Mouse (Mus musculus) limb, embryonic 12.5 days (tissue): ENCODE results near the gene Zcchc14. TPM values are rescaled to one million over a fixed set of nuclear protein-coding genes. Genes with fewer than 3 reads are reported as not detected.

Experiments used
- ATAC-seq: fragments of 200-750 bp; cut with Nextera tagmentation; 2 replicates; pipeline ENCODE4 v1.8.0; 2017; ENCODE audit warnings: low read depth, moderate TSS enrichment; ENCODE audit not compliant: insufficient number of reproducible peaks, insufficient read depth, low FRiP score, low TSS enrichment
- H3K27ac ChIP-seq: fragments of 300-500 bp; sonication (generic); 2 replicates; pipeline ENCODE4 v1.5.1; 2016; ENCODE audit warnings: mild to moderate bottlenecking, moderate library complexity
- H3K27me3 ChIP-seq: fragments of 300-500 bp; sonication (generic); 2 replicates; pipeline ENCODE4 v1.6.1; 2016; ENCODE audit warnings: mild to moderate bottlenecking, moderate library complexity
- H3K36me3 ChIP-seq: fragments of 300-500 bp; sonication (generic); 2 replicates; pipeline ENCODE4 v1.6.1; 2016; ENCODE audit warnings: mild to moderate bottlenecking, moderate library complexity
- H3K4me1 ChIP-seq: fragments of 300-500 bp; sonication (generic); replicated peaks from 2 replicates; pipeline ENCODE4 v1.6.1; 2016
- H3K4me2 ChIP-seq: fragments of 300-500 bp; sonication (generic); 2 replicates; pipeline ENCODE4 v1.6.1; 2016; ENCODE audit warnings: mild to moderate bottlenecking, moderate library complexity
- H3K4me3 ChIP-seq: fragments of 300-500 bp; sonication (generic); replicated peaks from 2 replicates; pipeline ENCODE4 v1.5.1; 2016; ENCODE audit warnings: mild to moderate bottlenecking
- H3K9ac ChIP-seq: fragments of 300-500 bp; sonication (generic); replicated peaks from 2 replicates; pipeline ENCODE4 v1.6.1; 2016; ENCODE audit warnings: mild to moderate bottlenecking, moderate library complexity
- H3K9me3 ChIP-seq: fragments of 300-500 bp; sonication (generic); 2 replicates; pipeline ENCODE4 v1.6.1; 2016; ENCODE audit warnings: mild to moderate bottlenecking, moderate library complexity
- WGBS: fragments of 180-500 bp; shearing (Covaris S2); methylation state at CpG from one replicate; pipeline ENCODE4 v1.1.7; 2016; 5-methylcytosine and 5-hydroxymethylcytosine counted together
- polyA plus RNA-seq: library from polyadenylated mRNA; unstranded; fragments of >200 nt; fragmentation: Nextera tagmentation; extraction: Ambion mirVana; gene quantifications from 2 replicates; pipeline ENCODE4 v1.2.1, GENCODE M21; 2016

Gene Zcchc14
- polyA plus RNA-seq, 1 experiment from 2014 or later = 22.1 TPM

DNA sequence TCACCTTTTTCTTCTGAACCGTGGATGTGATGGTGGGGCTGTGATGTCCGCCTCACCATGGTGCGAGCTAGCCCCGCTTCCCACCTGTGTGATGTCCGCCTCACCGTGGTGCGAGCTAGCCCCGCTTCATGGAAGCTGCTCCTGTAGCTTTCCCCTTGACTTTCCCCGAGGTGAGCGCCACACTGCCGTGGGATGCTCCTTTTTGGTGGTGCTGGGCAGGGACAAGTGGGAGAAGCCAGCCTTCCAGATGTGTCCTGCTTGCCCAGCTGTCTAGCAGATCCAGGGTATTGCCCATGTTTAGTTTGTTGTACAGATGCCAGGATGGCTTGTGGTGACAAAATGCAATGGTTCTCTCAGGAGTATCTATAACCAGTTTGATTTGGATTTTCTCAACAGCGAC lies 10.4 kb upstream of the Zcchc14 start:
- Histone ChIP-seq H3K4me3 (no peak overlapping the region), H3K27me3 (no peaks in the 10 kb centered on the region), H3K36me3 (no peaks in the 10 kb centered on the region), H3K4me2 (no peak overlapping the region), H3K9me3 (no peaks in the 10 kb centered on the region), H3K9ac (no peak overlapping the region), H3K27ac (no peak overlapping the region), H3K4me1 (peaks cover 14% of the 10 kb centered on the region)
- no peak for ATAC-seq
- 92% methylated on average over 12 of the region's 12 CpGs for whole genome bisulfite sequencing

DNA sequence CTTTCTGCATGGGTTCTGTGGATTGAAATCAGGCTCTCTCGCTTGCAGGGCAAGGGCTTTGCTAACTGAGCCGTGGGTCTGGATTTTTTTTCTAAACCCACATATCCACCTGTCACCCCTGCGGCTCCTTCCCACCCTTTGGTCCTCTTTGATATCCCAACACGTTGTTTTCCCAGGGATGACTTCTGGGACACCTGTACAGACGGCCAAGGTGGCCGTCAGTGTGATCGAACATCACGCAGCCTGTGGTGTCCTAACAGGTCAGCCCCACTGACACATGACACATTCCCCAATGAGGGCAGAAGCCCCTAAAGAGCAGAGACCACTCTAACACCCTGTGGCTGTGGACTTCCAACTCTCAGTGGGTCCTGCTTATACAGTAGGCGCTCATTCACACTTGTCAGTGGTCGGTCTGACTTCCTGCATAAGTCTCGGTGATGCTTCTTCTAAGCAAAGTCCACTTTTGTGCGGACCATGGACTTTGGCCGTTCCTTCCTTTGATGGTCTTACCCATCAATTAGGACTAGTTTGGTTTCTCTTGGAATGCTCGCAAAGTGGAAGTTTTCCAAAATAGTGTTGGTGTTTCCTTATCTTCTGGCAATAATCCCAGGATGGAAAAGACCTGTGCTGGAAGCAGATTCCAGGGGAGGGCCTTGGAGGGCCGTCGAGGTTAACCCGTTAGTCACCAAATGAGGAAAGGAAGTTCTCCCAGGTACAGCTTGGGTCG lies 9.1 kb upstream of the Zcchc14 start:
- no peak for ATAC-seq
- Histone ChIP-seq H3K9me3 (no peaks in the 10 kb centered on the region), H3K4me1 (peaks cover 14% of the 10 kb centered on the region), H3K27ac (no peak overlapping the region), H3K9ac (no peak overlapping the region), H3K27me3 (no peaks in the 10 kb centered on the region), H3K4me2 (no peak overlapping the region), H3K36me3 (no peaks in the 10 kb centered on the region), H3K4me3 (no peak overlapping the region)
- 80% methylated on average over 18 of the region's 18 CpGs for WGBS

DNA sequence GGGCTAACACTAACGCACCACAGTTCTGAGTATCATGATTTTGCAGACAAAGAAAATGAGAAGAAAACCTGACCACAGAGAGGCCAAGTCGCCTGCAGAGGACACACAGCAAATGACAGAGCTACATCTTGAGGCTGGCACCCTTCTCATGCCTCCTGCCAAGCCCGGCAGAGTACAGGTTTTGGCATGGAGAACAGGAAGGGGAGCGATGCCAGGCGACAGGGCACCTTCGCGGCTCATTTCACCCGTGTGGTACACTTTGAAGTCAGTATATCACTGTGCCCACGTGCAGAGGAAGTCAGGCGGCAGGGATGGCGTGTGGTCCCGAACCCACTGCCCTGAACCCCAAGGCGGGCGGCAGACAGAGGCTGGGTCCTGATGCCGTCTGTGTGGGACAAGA lies 7.9 kb upstream of the Zcchc14 start:
- 84% methylated on average over 15 of the region's 15 CpGs for WGBS
- H3K4me3 ChIP-seq = no peak overlapping the region

DNA sequence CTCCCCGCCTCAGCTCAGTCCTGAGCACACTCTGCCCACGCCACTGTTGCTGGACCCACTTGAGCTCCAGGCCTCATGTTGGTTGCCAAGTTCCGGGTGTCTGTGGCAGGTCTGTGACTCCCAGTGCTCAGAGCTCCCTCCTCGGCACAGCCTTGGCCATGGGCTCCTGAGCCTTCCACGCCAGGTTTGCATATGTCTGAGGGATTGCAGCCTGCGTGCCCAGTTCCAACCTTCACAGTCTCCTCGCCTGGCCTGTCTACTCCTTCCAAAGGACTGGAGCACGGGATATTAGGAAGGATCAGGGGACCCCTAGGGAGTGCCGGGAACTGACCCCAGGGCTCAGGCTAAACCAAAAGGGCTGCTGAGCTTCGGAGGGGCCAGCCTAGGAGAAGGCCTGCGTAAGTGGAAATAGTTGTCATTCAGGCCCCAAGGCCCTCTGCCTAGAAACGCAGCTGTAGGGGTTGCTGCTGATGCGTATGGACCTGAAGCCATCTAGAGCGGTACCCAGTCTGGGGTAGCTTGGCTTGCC lies 2.3 kb upstream of the Zcchc14 start:
- Histone ChIP-seq H3K9ac (no peak overlapping the region), H3K27ac (no peak overlapping the region), H3K4me3 (no peak overlapping the region), H3K36me3 (peaks cover 13% of the 10 kb centered on the region; the same call in 1 of the 2 replicates), H3K27me3 (no peaks in the 10 kb centered on the region), H3K4me2 (no peak overlapping the region), H3K9me3 (no peaks in the 10 kb centered on the region), H3K4me1 (peaks cover 27% of the 10 kb centered on the region)
- WGBS = 84% methylated on average over 14 of the region's 14 CpGs
- ATAC-seq = no peak

More for the DNA sequence above, 7.9 kb upstream of the Zcchc14 start:
- no peak overlapping the region for H3K4me2 ChIP-seq
- no peak overlapping the region for H3K9ac ChIP-seq
- H3K9me3 ChIP-seq = no peaks in the 10 kb centered on the region
- H3K36me3 ChIP-seq = no peaks in the 10 kb centered on the region
- H3K27me3 ChIP-seq = no peaks in the 10 kb centered on the region
- no peak overlapping the region for H3K27ac ChIP-seq
- H3K4me1 ChIP-seq = peaks cover 11% of the 10 kb centered on the region
- ATAC-seq = no peak

DNA sequence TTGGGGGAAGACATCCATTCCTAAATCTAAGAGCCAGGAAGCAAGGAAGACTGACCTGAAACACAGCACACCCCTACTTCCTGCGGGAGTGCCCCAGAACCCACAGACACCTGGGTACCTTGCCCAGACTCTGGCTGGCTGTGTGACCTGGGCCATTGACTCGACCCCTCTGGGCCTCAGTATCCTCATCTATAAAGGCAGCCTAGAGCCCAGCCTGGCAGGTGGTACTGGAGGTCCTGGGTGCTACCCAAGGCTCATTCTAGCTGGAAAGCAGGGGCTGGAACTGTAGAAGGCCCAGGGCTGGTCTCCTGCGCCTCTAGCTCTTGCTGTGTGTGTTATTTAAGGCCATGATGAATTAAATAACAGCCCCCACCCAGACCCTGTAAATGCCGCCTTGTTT lies 1.4 kb upstream of the Zcchc14 start:
- peak overlapping the region; percentile 97 for H3K4me2 ChIP-seq
- 80% methylated on average over 4 of the region's 4 CpGs for WGBS
- H3K9ac ChIP-seq = peak overlapping the region; percentile 76

DNA sequence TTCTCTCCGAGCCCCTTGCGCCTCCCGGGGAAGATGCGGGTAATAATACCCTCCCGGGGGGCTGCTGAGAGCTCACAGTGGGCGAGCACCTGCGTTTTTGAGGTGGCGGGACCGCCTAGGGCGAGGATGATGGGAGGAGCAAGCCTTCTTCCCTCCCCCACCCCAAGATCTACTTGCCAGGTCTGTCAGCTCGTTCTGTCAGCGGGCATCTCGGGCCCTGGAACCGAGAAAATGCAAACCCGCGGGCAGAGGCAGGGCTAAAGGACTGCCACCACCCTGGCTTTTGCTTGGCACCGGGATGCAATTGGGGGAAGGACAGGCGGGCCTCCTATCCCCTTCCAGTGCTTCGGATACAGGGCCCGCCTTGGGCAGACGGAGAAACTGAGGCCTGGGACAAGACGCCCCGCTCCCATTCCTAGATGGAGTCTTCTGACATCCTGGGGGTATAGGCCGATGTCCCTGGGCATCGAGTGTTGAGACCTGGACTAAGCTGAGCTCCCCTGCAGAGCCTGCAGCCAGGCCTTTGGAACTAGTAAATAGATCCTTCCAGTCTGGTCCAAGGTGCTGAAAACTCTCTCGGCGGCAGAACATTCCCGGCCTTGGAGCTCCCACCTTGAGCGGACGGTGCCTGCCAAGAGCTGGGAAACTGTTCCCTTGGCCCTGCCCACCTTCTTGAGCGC lies 779 bp upstream of the Zcchc14 start:
- Histone ChIP-seq H3K27ac (peak overlapping the region; percentile 95), H3K4me1 (peaks cover 37% of the 10 kb centered on the region), H3K4me3 (peak overlapping the region; percentile 90), H3K36me3 (peaks cover 21% of the 10 kb centered on the region; the same call in 1 of the 2 replicates), H3K9me3 (no peaks in the 10 kb centered on the region), H3K27me3 (no peaks in the 10 kb centered on the region), H3K4me2 (peak overlapping the region; percentile 97), H3K9ac (peak overlapping the region; percentile 76)
- 0 out of 2 replicates have a peak, but pooled peaks have one; percentile 0 for ATAC-seq
- 3% methylated on average over 31 of the region's 31 CpGs for WGBS

More for the DNA sequence above, 1.4 kb upstream of the Zcchc14 start:
- ATAC-seq = no peak
- Histone ChIP-seq H3K27ac (peak overlapping the region; percentile 95), H3K27me3 (no peaks in the 10 kb centered on the region), H3K4me1 (peaks cover 34% of the 10 kb centered on the region), H3K9me3 (no peaks in the 10 kb centered on the region), H3K4me3 (peak overlapping the region; percentile 90), H3K36me3 (peaks cover 20% of the 10 kb centered on the region; the same call in 1 of the 2 replicates)

DNA sequence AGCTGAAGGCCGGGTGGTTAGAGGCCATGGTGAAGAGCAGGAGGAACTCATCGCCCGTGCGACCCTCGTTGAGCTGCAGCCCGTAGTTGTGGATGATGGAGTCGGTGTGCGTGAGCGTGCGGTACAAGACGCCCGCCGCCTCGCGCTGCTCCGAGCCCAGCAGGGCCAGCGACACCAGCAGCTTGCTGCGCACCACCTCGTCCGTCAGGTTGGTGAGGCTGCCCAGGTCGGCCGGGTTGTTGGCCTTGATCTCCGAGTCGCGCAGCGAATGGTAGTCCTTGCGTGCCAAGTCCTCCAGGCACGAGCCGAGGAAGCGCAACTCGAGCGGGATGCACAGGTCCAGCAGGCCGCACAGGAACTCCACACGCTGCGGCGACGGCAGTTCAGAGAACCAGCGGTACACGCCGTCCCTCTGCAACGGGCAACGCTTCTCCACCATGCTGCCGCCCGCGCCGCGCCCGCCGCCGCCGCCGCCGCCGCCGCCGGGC lies 783 bp downstream of the Zcchc14 start:
- under 1% methylated on average over 56 of the region's 56 CpGs for WGBS
- H3K4me3 ChIP-seq = peak overlapping the region; percentile 90
- H3K27ac ChIP-seq = 0 out of 2 replicates have a peak overlapping the region, but pooled peaks have one; percentile 23
- H3K4me1 ChIP-seq = peaks cover 44% of the 10 kb centered on the region
- no peaks in the 10 kb centered on the region for H3K9me3 ChIP-seq
- H3K4me2 ChIP-seq = peak overlapping the region; percentile 100
- peak overlapping the region; percentile 79 for H3K9ac ChIP-seq
- H3K36me3 ChIP-seq = peaks cover 29% of the 10 kb centered on the region; the same call in 1 of the 2 replicates
- no peaks in the 10 kb centered on the region for H3K27me3 ChIP-seq
- no peak for ATAC-seq

DNA sequence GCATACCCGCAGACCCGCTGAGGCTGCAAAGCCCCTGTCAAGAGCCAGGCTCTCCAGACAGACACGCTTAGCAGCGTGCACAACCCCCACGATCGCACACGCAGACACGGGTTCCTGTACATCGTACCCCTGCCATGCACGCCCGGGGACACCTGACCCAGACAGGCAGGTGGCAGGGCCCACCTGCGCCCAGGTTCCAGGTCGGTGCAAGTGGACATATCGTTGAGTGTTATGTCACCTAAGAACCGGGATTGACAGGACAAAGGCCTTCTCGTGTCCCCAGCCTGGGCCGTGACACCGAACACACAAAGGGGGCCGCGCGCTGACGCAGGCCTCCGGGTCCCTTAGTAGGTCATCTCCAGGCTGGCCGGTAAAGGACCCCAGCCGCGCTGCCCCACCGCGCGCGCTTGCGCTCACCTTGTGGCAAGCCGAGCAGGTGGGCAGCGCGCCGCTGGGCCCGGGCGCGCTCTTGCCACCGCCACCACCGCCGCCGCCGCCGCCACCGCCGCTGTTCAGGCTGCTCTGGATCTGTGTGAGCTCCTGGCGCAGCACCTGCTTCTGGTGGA lies 1.3 kb downstream of the Zcchc14 start:
- Histone ChIP-seq H3K4me1 (peaks cover 44% of the 10 kb centered on the region), H3K27ac (no peak overlapping the region), H3K4me2 (peak overlapping the region; percentile 100), H3K4me3 (peak overlapping the region; percentile 90), H3K36me3 (peaks cover 29% of the 10 kb centered on the region; the same call in 1 of the 2 replicates), H3K9me3 (no peaks in the 10 kb centered on the region), H3K27me3 (no peaks in the 10 kb centered on the region), H3K9ac (peak overlapping the region; percentile 79)
- 15% methylated on average over 47 of the region's 47 CpGs for WGBS
- no peak for ATAC-seq

DNA sequence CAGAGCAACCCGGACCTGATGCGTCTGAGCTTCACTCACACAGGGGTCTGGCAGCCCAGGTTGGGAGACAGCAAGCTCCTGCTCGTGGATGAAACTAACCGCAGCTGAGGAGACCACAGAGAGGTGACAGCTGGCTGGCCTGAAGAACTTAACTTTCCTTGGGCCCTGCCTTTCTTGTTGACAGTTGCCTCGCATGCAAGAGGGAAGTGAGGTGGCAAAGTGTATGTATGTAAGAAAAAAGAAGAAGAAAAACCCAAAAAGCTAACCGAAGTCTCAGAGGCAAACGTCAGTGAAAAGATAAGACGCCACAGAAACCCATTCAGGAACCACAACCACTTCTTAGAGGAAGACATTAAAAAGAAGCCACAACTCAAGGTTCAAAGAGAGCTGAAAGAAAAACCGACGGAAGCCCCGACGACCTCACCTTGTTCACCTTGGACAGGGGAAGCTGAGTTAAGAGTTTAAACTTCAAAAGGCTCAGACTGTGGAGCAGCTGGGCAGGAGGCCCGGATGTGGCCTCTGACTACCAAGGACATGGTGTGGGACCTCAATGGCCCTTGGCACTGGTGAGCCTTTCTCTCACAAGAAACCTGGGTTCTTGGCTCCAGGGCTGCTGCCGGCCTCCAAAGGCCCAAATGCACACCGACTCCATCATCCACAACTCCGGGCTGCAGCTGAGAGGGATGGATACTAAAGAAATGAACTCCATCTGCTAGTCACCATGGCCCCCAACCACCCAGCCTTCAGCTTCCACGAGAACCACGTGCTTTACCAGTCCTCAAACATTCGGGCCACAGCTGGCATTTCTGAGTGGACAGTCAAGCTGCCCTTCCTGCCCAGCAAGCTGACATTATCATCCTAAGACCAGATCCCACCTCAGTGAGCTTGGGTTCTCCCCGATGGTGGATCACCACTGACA lies 2.1 kb downstream of the Zcchc14 start:
- H3K27ac ChIP-seq = no peak overlapping the region
- 68% methylated on average over 20 of the region's 20 CpGs for WGBS
- ATAC-seq = no peak

DNA sequence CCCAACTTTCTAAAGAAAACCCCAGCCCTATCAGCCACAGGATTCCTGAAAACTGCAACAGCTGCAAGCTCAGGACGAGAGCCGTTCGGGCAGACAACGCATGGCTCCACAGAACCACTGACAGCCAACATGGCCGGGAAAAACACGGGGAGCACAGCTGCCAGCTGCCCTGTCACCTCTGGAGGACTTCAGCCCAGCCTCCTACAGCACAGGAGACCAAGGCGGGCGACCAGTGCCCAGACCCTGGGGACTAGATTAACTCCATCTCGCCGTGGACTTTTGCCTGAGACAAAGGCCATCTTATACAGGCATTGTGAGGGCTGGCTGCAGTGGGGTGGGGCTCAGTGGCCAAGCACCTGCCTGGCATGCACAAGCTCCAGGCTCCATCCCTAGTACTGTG lies 2.8 kb downstream of the Zcchc14 start:
- no peak overlapping the region for H3K27ac ChIP-seq

More for the DNA sequence above, 2.1 kb downstream of the Zcchc14 start:
- Histone ChIP-seq H3K4me2 (peak overlapping the region; percentile 100), H3K4me1 (peaks cover 44% of the 10 kb centered on the region), H3K27me3 (no peaks in the 10 kb centered on the region), H3K9ac (peak overlapping the region; percentile 79), H3K9me3 (no peaks in the 10 kb centered on the region), H3K36me3 (peaks cover 29% of the 10 kb centered on the region; the same call in 1 of the 2 replicates), H3K4me3 (peak overlapping the region; percentile 90)

More for the DNA sequence above, 2.8 kb downstream of the Zcchc14 start:
- H3K36me3 ChIP-seq = peaks cover 29% of the 10 kb centered on the region; the same call in 1 of the 2 replicates
- H3K9me3 ChIP-seq = no peaks in the 10 kb centered on the region
- peak overlapping the region; percentile 45; the same call in 1 of the 2 replicates for H3K9ac ChIP-seq
- H3K4me1 ChIP-seq = peaks cover 44% of the 10 kb centered on the region
- H3K27me3 ChIP-seq = no peaks in the 10 kb centered on the region
- no peak for ATAC-seq
- WGBS = 77% methylated on average over 10 of the region's 10 CpGs
- H3K4me2 ChIP-seq = peak overlapping the region; percentile 100
- peak overlapping the region; percentile 90 for H3K4me3 ChIP-seq
